Mouse (Mus musculus) cerebellum, adult 2 months (tissue): ENCODE measurements around the gene Sft2d2. TPM values are rescaled to one million over a fixed set of nuclear protein-coding genes. Genes with fewer than 3 reads are reported as not detected.

Experiments
- DNase-seq, 2 experiments: peaks; one replicate each; pipeline ENCODE4 v3.0.0; 2021
- H3K27ac ChIP-seq: fragments of 200-500 bp; 2 replicates; pipeline ENCODE4 v1.5.1; 2012; ENCODE audit warnings: low read length, control low read depth, inconsistent platforms; ENCODE audit not compliant: insufficient read depth
- H3K27me3 ChIP-seq: fragments of 200-500 bp; 2 replicates; pipeline ENCODE4 v1.6.1; 2012; ENCODE audit warnings: inconsistent platforms, mild to moderate bottlenecking, low read length, moderate library complexity; ENCODE audit not compliant: control insufficient read depth, insufficient read depth
- H3K4me1 ChIP-seq: fragments of 200-500 bp; 2 replicates; pipeline ENCODE4 v1.6.1; 2011; ENCODE audit warnings: low read length; ENCODE audit not compliant: control insufficient read depth, insufficient read depth
- H3K4me3 ChIP-seq: fragments of 200-500 bp; replicated peaks from 2 replicates; pipeline ENCODE3; 2011; ENCODE audit warnings: mild to moderate bottlenecking, low read depth, low read length, control low read depth; ENCODE audit not compliant: insufficient read depth
- CTCF ChIP-seq: fragments of 200-500 bp; IDR thresholded peaks from 2 replicates; pipeline ENCODE4 v1.5.1; 2011; ENCODE audit warnings: low read depth, mild to moderate bottlenecking, control low read depth, low read length, moderate library complexity, borderline replicate concordance; ENCODE audit not compliant: insufficient read depth
- POLR2A ChIP-seq: fragments of 200-500 bp; IDR thresholded peaks from 2 replicates; pipeline ENCODE4 v1.6.1; 2011; ENCODE audit warnings: low read length, control low read depth, borderline replicate concordance; ENCODE audit not compliant: insufficient read depth
- WGBS: fragments of 180-500 bp; shearing (Covaris S2); methylation state at CpG from one replicate; pipeline ENCODE4 v1.1.7; 2018; 5-methylcytosine and 5-hydroxymethylcytosine counted together
- polyA plus RNA-seq: library from polyadenylated mRNA; depleted of rRNA; stranded (reverse); fragments of >200 nt; gene quantifications from 2 replicates; pipeline ENCODE4 v1.2.3, GENCODE M21; 2012

The Sft2d2 gene
- polyA plus RNA-seq, 1 experiment, result 11.3 TPM

GRCm38 (mm10) chr1:165174059-165174616 lies 20.1 kb downstream of the Sft2d2 start:
- H3K4me3 ChIP-seq, result no peak overlapping the region
- H3K27me3 ChIP-seq, result no peaks in the 10 kb centered on the region
- no peak overlapping the region for H3K27ac ChIP-seq
- WGBS, result 63% methylated on average over 9 of the region's 9 CpGs
- no peak for DNase-seq
- peaks cover 5% of the 10 kb centered on the region; the same call in 1 of the 2 replicates for H3K4me1 ChIP-seq
- TF ChIP-seq CTCF (no peak), POLR2A (no peak)

DNA sequence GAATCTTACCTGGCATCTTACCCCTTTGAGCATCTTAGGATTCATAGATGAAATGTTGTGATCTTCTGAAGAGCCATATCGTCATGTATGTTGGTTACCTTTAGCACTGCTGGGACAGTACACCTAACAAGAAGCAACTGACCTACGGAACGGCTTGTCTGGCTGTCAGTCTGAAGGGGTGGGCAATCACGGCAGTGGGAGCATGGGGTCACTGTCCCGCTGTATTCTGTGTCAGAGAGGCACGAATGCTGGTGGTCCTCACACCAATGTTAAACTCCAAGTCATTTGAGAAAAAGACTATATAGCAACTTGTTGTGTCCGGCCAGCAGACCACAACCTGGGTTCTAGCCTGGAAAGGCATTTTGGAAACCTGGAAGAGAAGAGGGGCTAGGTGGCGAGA lies 23.0 kb downstream of the Sft2d2 start:
- H3K27ac ChIP-seq, result no peak overlapping the region
- DNase-seq, result no peak
- H3K27me3 ChIP-seq, result no peaks in the 10 kb centered on the region
- no peaks in the 10 kb centered on the region for H3K4me1 ChIP-seq
- no peak overlapping the region for H3K4me3 ChIP-seq
- TF ChIP-seq CTCF (no peak), POLR2A (no peak)
- WGBS, result 77% methylated on average over 8 of the region's 8 CpGs

- TF ChIP-seq CTCF (no peak), POLR2A (no peak)
- 77% methylated on average over 5 of the region's 5 CpGs for WGBS
- no peak overlapping the region for H3K27ac ChIP-seq
- no peak overlapping the region for H3K4me3 ChIP-seq
- no peaks in the 10 kb centered on the region for H3K4me1 ChIP-seq
- DNase-seq, result no peak
- no peaks in the 10 kb centered on the region for H3K27me3 ChIP-seq
Observed at GRCm38 (mm10) chr1:165170157-165170556, 24.1 kb downstream of the Sft2d2 start.

DNA sequence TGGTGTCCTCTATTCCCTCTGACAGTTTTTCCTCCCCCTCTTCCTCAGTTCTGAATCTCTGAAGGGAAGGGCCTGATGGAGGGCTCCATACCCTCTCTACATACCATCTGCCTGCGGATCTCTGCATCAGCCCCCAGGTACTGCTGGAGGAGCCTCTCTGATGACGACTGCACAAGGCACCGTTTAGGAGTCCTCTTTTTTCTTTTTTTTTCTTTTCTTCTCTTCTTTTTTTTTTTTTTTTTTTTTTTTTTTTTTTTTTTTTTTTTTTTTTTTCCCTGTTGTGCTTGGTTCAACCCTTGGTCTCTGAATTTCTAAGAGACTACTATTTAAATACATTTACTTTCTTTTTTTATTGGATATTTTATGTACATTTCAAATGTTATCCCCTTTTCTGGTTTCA lies 24.8 kb downstream of the Sft2d2 start:
- WGBS, result 71% methylated on average over 3 of the region's 3 CpGs

GRCm38 (mm10) chr1:165164920-165165319 lies 29.3 kb downstream of the Sft2d2 start:
- Histone ChIP-seq H3K27me3 (no peaks in the 10 kb centered on the region), H3K4me3 (no peak overlapping the region), H3K27ac (no peak overlapping the region), H3K4me1 (no peaks in the 10 kb centered on the region)
- DNase-seq, result no peak
- 88% methylated on average over 6 of the region's 6 CpGs for WGBS
- TF ChIP-seq CTCF (no peak), POLR2A (no peak)

More for the DNA sequence above, 24.8 kb downstream of the Sft2d2 start:
- Histone ChIP-seq H3K4me1 (no peaks in the 10 kb centered on the region), H3K27ac (no peak overlapping the region), H3K4me3 (no peak overlapping the region), H3K27me3 (no peaks in the 10 kb centered on the region)
- TF ChIP-seq CTCF (no peak), POLR2A (no peak)
- DNase-seq, result no peak

DNA sequence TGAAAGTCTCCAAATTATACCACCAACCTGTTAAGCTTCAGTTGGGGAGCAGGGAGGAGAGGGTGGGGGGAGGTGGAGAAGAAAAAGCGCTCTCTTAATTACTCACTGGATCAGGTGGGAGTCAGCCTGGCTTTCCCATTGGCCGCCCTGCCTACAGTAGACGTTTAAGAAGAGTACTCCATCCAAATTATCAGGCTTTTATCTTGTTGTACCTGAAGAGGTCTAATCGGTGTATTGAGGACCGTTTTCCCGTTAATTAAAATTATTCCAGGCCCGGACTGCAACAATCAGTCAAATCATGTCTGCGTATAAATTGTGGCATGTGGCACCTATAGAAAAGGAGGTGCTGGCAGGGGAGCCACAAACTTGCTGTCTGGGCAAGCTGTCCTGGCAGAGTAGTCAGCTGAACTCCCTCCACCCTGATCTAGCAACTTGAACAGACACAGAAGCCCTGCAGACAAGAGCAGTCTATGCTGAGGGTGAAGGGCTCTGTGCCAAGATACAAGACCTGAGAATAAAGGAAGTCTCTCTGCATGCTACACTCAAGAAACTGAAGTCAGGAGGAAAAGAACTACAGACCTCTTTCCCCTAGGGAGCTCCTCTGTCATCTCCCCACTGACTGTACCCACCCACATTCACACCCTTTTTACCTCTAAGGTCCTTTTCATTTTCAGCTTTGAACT lies 33.4 kb downstream of the Sft2d2 start, which contains the start of gene Tbx19:
TSS of gene Tbx19 (minus strand) at position 51 of the 683 bp plus-strand sequence.
- TF ChIP-seq POLR2A (no peak), CTCF (no peak)
- Histone ChIP-seq H3K4me3 (no peak within 1 kb of the TSS), H3K27ac (no peak within 1 kb of the TSS), H3K4me1 (no peaks in the 10 kb centered on the region), H3K27me3 (no peaks in the 10 kb centered on the region)
- DNase-seq, result no peak
- whole genome bisulfite sequencing, result 63% methylated on average over 8 of the region's 8 CpGs

DNA sequence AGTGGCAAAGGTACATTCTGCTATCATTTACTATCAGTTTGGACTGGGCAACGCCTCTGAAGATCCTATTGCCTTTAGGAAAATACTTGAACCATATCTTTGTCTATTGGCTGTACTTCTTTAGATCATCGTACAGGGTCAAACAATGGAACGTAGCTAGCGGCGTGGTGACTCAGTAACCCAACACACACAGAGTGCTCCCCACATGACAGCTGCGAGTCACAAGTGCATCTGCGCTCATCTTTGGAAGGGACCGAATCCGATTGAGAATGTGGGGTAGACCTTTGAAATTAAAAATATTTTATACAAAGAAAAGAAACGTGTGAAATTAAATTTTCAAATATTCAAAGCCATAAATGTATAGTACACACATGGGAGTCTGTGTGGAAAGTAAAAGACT lies 35.4 kb downstream of the Sft2d2 start:
- H3K4me3 ChIP-seq, result no peak overlapping the region
- DNase-seq, result no peak
- no peak overlapping the region for H3K27ac ChIP-seq
- no peak for TF ChIP-seq POLR2A
- no peak for TF ChIP-seq CTCF
- H3K4me1 ChIP-seq, result no peaks in the 10 kb centered on the region
- H3K27me3 ChIP-seq, result no peaks in the 10 kb centered on the region
- WGBS, result 59% methylated on average over 10 of the region's 10 CpGs

DNA sequence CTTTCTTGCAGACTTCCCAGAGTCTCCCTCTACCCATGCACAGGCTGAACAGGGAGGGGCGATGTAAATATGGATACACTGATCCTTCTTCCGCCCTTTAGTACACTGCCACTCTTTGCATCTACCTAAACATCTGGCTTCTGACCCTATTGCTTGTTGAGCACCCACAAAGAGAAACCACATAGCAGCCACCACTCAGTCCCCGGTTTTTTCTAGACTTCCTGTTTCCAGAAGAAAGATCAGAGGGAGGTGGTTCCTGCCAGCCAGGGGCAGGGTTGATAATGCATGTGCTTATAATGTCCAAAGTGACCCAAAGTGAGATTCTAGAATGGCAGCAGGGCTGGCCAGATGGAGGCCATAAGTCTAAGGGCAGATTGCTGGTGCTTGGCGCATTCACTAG lies 40.1 kb downstream of the Sft2d2 start:
- no peaks in the 10 kb centered on the region for H3K27me3 ChIP-seq
- no peak overlapping the region for H3K4me3 ChIP-seq
- no peak overlapping the region for H3K27ac ChIP-seq
- no peaks in the 10 kb centered on the region for H3K4me1 ChIP-seq
- 83% methylated on average over 4 of the region's 4 CpGs for WGBS
- TF ChIP-seq CTCF (no peak), POLR2A (no peak)
- no peak for DNase-seq
